Mouse (Mus musculus) mouse embryonic stem cell (cell line): ENCODE measurements around the gene Rnf4.

Experiments used
- in situ Hi-C, 2 experiments: fragments of 300-500 bp; cut with MboI; formaldehyde crosslinking; loops; 1 replicate in 1 of 2; 3 replicates in 1 of 2; pipeline ENCODE4 v1.14.3; 2019 to 2020; ENCODE audit warnings: low sequenced_read_pairs in 2 of 2, low pct_unique_long_range_greater_than_20kb in 1 of 2, mixed read lengths in 1 of 2; ENCODE audit not compliant: unreplicated experiment in 1 of 2

Gene Rnf4

DNA sequence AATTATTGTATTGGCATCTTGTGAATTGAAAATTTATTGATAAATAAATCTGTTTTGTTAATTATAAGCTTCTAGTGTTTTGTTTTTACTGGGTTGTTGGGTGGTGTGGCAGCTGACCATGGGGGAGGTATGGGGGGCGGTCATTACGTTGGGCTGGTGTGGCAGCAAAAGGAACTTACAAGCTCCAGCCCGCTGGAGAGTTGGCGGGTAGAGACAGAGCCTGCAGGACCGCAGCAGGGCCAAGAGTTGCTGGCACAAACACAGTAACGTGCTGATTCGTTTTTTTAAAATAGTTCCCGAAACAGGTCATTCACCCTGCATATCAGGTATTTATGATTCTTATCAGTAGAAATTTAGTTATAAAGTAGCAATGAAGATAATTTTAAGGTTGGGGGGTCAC lies 57.2 kb downstream of the Rnf4 start:
- in situ Hi-C loops = no loop called here

GRCm38 (mm10) chr5:34395347-34395746 lies 59.3 kb downstream of the Rnf4 start:
- in situ Hi-C loops = no loop called here

- in situ Hi-C loops = no loop called here
These were observed 59.9 kb downstream of the Rnf4 start for GRCm38 (mm10) chr5:34395850-34396540.

- in situ Hi-C loops = no loop called here
These were observed 61.8 kb downstream of the Rnf4 start for GRCm38 (mm10) chr5:34397866-34398265.

DNA sequence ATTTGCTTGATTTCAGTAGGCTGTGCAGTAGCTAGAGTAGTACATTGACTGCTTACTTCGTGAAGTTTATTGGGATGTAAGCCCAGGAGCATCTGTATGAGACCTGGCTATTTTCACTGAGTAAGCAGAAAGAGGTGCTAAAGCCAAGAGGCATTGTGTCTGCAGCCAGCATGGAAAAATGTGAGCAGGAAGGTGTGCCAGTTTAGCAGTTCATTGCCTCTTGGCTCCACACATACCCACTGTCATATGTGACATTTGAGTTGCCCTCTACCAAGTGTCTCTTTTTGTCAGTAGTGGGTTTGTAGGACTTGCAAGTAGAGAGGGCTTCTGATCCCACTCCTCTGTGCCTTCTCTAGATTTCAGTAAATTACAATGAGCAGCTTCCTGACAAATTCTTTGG lies 62.2 kb downstream of the Rnf4 start:
- in situ Hi-C loops = no loop called here
